Mouse (Mus musculus) kidney, adult 2 months (tissue): ENCODE data around the gene Dgkh.

ENCODE experiments used
- CTCF ChIP-seq: fragments of 200-500 bp; conservative IDR thresholded peaks from 2 replicates; pipeline ENCODE4 v1.5.1; 2011; ENCODE audit warnings: low read depth, mild to moderate bottlenecking, control low read depth, low read length, moderate library complexity, mixed read lengths; ENCODE audit not compliant: insufficient read depth, insufficient read length
- POLR2A ChIP-seq: fragments of 200-500 bp; IDR thresholded peaks from one replicate; pipeline ENCODE4 v1.6.1; 2011; ENCODE audit warnings: low read depth, low read length, control low read depth

- TF ChIP-seq CTCF (no peak), POLR2A (no peak)
These were observed 87.0 kb downstream of the Dgkh start for GRCm38 (mm10) chr14:78645622-78646021.
